Mouse (Mus musculus) natural killer cell, adult 2 months (primary cell): Measurements from ENCODE around the gene Trim67.

Experiments used
- DNase-seq, 2 experiments: peaks; one replicate each; pipeline ENCODE4 v3.0.0; 2022; ENCODE audit warnings: low spot score in 2 of 2

Gene Trim67

DNA sequence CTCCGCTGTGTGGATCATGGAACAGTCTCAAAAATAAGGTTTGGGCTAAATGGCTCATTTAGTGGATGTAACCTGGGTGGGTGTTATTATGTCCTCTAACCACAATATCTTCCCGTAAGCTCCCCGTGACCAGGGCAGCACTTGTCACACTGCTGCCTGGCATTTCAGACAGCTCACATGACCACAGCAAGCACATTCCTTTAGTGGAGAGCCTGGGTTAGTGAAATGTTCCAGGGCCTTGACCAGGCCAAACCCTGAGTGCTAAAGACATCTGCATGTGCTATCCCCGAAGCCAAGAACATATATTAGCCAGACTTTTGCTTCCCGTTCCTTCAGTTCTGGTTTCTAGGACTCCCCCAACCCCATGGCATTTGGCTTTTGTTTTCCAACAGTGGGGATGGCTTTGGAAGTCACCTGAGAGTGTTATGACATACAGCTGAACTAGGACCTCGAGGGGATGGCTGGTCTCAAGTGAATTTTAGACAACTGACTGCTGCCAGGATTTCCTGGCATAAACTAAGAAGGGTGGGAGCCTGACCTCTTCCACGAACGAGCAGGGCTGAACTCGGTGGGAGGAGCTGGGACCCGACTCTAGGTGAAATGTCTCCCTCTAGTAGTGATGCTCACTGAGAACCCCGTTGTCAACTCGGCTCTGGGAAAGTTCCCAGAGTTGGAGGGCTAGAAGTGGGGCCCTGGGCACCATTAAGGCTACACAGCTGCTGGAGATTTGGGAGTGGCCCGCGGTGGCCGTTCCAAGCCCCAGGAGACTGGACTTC is 40.7 kb downstream of the Trim67 start:
- no peak for DNase-seq

- DNase-seq, result no peak
These were observed 43.0 kb downstream of the Trim67 start for GRCm38 (mm10) chr8:124835848-124836247.

DNA sequence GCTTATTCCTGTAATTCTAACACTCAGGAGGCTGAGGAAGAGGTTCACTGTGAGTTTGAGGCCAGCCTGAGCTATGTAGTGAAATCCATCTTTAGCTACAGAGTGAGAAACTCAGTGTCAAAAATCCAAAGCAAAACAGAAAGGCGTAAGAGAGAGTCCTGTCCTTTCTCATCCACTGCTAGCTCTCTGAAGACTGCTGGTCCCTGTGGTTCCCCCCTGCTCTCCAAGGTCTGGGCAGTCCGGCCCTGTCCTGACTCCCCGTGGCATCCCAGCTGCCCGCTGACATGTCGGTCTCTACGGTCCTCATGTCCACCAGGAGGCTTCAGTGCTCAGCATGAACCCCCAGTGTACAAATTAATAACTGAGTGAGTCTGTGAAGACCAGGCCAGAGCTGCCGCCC is 43.4 kb downstream of the Trim67 start:
- no peak for DNase-seq

DNA sequence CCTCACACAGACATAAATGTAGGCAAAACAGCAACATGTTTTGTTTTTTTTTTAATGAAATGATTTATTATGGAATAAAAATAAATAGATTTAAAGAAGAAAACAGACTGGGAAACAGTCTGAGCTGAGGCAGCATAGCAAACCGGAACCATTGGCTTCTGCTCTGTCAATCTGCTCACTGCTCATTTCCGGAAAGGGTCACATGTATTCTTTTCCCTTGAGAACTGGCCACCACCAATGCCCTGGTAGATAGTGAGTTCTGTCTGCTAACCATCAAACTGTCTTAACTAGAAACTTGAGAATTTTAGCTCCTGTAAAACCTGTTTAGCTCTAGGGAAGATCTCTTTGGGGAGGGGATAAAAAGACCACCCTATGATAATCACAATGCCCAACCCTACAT is 44.0 kb downstream of the Trim67 start:
- DNase-seq, result no peak

- DNase-seq, result no peak
These were observed 45.1 kb downstream of the Trim67 start for GRCm38 (mm10) chr8:124837956-124838355.

DNA sequence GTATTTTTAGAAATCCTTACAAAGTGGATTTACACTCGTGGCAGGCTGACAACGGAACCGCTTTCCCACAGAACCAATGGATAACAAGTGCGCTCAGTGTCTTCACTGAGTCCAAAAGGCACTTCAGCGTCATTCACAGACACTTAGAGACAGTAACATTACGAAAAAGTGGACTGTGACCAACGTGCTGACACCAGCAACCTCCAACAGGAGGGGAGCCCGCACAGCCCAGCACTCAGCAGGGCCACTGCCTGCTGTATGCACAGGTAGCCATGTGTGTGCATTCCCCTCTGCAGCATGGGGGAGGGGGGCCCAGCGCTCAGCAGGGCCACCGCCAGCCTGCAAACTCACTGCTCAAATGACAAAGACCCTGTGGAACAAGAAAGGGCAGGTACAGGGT is 46.5 kb downstream of the Trim67 start:
- DNase-seq, result no peak

- DNase-seq, result no peak
These were observed 48.0 kb downstream of the Trim67 start for GRCm38 (mm10) chr8:124840900-124841299.

DNA sequence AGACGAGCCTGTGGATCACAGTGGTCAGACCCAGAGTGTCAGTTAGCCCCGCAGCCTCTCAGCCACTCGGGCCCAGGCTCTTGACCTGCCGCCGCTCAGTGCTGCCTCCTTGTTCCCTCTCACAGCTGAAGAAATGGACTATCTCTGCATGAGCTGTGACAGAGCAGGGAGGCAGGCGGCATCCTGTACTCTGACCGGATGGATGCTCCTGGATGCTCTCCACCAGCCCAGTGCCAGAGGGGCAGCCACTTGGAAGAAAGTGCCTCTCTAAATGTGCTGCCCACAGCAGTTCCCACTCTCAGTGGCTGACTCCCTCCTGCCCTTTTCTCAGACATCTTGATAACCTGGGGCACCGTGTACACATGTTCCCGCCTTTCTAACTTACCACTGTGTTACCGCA is 48.9 kb downstream of the Trim67 start:
- no peak for DNase-seq

GRCm38 (mm10) chr8:124842929-124843328 is 50.0 kb downstream of the Trim67 start:
- DNase-seq, result peak in 1 of 2 experiments; percentile 16

GRCm38 (mm10) chr8:124845131-124845530 is 52.2 kb downstream of the Trim67 start:
- no peak for DNase-seq

- no peak for DNase-seq
These were observed 52.7 kb downstream of the Trim67 start for GRCm38 (mm10) chr8:124845573-124845972.

DNA sequence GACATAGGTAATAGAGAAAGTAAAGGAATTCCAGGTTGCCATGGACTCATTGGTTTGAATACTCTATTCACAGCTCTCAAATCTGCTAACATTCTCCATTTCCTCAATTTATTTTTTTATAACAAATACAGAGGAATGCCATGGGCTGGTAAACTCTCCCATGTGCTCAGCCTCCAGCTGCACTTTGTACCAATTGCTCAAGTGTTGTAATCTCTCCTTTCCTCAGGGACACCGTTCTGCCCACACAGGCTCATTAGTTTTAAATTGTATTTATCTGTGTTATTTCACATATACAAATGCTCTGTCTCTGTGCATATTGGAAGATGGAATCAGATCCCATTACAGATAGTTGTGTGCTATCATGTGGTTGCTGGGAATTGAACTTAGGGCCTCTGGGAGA is 60.6 kb downstream of the Trim67 start:
- DNase-seq, result no peak

- DNase-seq, result peak; percentile 5 to 21
These were observed 66.6 kb downstream of the Trim67 start for GRCm38 (mm10) chr8:124859466-124859865.

DNA sequence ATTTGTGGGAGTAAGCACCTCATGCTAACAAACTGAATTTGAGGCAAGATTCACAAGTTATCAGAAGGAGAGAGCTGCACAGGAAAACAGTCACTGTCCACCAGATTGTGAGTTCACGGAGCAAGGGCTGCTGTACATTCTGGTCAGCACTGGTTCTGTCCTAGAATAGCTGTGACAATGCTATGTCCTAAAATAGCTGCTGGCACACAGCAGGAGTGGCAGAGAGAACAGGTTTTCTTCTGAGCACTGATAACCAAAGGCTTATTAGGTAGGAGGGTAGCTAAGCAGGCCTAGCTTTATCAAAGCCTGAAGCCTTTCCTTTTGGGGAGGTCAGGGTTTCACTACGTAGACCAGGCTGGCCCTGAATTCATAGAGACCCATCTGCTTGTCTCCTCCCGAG is 67.3 kb downstream of the Trim67 start:
- DNase-seq, result no peak

DNA sequence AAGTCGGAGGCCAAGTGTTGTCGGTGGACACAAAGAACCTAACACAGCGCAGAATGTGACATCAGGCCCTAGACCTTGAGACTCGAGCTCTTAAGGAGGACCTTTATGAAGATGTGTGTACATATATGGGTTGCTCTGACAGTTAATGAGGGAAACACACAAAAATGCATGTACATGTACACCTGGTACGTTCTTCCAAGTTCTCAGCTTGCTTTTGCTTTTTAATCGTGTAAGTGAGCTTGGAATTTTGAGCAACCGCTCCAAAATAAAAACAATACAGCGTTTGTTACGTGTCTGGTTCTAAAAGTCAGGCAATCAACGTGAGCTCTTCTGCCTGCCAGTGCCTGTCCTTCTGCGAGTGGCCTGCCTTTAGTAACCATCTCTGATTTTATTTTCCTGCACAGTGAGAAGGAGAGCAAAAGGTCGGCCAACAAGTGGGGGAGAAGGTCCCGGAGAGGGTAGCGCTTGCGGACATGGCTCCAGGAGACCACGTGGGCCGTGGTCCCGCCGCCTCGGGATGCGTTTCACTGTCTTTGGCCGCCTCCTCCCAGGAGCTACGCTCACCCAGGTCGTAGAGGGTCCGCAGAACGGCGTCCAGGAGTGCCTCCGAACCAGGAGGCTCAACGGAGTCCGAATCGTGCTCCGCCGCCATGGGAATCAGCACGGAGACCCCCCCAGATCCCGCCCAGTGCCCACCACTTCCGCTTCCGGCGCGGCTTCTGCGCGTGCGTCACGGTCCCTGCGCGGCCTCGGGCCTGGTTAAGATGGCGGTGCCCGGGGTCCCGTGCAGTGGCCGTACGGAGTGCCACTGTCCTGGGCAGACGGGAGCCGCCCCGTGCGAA is 69.7 kb downstream of the Trim67 start, which contains the start of the genes Gnpat and 2810004N23Rik:
Gnpat (plus strand) TSS at position 713 of the 842 bp plus-strand sequence.
2810004N23Rik (minus strand) TSS at position 800 of the 842 bp plus-strand sequence.
- peak; percentile 91 to 92 for DNase-seq

DNA sequence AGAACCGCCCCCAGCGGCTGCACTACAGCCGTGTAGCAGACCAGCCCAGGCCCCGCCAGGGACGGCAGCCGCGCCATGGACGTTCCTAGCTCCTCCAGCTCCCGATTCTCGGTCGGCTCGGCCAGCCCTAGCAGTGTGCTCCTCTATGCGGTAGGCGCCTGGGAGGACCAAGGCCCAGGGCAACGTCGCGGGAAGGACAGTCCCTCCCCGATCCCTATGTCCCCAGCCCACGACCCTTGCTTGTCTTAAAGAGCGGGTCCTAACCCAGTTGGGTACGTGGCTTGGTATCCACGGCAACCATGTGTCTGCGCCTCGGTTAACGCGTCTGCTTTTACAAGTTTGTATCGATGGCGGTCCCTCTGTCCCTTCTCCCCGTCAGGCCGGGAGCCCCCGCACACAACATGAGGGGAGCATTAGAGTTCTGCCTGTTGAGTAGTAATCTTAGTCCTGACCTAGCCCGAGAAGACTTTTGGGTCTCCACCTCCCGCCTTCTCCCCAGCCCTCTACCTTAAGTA is 70.3 kb downstream of the Trim67 start:
- no peak for DNase-seq

DNA sequence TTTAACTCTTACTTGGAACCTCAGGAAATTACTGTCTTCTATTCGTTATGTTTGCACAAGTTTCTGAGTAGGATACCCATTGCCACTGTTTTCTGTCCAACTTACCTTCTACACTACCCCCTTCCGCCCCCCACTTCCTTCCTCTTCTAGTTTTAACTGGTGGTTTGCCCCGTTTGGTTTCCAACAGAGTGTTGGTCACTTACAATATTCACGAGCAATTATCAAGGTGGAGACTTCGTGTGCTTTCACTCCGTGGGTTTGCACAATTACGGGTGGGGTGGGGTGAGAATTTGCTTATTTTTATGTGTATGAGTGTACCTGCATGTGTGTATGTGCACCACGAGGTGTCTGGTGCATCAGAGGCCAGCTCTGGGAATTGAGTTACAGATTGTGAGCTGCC is 70.8 kb downstream of the Trim67 start:
- peak; percentile 9 to 10 for DNase-seq

DNA sequence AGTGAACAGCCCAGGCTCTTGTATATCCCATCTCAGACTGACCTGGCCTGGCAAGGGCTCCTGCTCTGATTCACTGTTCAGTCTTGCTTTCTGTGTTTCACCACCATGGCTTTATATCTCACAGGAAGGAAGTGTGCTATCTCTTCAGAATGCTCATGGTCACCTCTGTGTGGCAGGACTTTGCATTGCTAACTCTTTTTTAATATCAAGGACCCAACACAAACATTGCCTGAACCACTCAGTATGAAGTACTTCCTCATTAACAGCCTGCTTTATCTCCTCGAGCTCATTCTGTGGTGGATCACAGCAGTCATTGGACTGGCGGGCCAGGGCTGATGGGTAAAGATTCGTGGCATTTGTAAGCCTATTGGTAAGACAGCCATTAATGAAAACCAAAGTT is 73.8 kb downstream of the Trim67 start:
- DNase-seq, result peak in 1 of 2 experiments; percentile 4

DNA sequence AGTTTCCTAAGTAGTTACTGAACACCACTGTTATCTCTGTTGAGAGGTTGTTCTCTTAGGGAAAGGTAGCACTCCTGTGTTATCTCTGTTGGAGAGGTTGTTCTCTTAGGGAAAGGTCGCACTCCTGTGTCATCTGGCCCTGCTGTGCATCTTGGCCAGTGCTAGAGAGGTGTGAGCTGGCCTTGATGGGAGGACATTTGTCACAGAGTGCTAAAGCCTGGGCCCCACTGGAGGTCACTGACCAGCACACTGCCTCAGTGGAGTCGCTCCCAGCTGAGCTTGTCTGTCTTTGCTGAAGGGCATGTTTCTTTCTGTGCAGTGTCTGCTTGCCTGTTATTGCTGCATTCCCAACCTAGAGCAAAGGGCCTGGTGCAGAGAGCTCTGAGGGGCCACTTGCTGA is 74.2 kb downstream of the Trim67 start:
- no peak for DNase-seq

DNA sequence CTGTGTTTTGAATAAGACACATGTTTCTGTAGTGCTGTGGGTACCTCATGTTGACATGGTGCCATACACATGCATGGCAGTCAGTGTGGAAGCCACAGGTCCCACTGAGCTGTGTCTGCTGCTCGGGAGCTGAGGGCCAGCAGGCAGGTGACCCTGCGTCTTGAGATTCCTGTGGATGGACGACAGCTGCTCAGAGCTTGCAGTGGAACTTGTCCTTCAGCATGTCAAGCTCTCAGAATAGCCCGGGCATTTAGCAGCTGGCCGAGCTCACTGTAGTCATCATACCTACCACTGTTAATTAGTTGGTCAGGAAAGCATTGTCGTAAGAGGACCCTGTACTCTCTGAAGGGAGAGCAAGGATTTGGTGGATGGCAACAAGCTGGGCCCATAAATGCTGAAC is 76.8 kb downstream of the Trim67 start:
- no peak for DNase-seq

GRCm38 (mm10) chr8:124871474-124871873 is 78.6 kb downstream of the Trim67 start:
- no peak for DNase-seq

GRCm38 (mm10) chr8:124872081-124872480 is 79.2 kb downstream of the Trim67 start:
- DNase-seq, result no peak

- DNase-seq, result no peak
These were observed 79.8 kb downstream of the Trim67 start for GRCm38 (mm10) chr8:124872690-124873089.
